ENCODE assay signal across 16 mouse cellular contexts in the genomic region with DNA sequence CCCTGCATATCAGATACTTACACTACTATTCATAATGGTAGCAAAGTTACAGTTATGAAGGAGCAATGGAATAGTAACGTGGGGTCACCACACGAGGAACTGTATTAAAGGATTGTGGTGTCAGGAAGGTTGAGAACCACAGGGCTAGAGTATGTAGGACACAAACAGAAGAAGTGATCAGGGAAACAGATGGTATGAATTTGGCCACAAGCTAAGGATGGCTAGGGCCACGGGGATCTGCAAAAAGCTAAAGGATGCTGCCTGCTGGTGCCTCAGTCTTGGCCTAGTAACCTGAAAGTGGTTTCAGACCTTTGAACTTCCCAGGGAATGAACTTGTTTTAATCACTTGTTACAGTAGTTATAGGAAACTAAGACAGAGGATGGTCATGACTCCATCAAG.
A peak's percentile ranks its signal among the peaks of the same experiment; 100 is the strongest.
DNase-seq lines count a peak whose midpoint lies in the region; ATAC-seq and TF ChIP-seq lines count a peak whose summit lies in the region.
"Had no signal": no experiment of that assay in that cellular context is flagged by ENCODE, and none has a peak within 500 bp of the region (broad histone marks: within the 10 kb centered on the region; RNA-seq: fewer than 3 reads in every experiment).

No protein-coding gene starts in this region.

- no peak overlapping the region for H3K4me2 ChIP-seq in midbrain, embryonic 11.5 days
- H3K4me2 ChIP-seq in midbrain, postnatal 0 days (ENCODE audit: low read depth, low read length, poor library complexity, severe bottlenecking), result no peak overlapping the region
- H3K4me2 ChIP-seq: embryonic facial prominence, embryonic 12.5 days; forebrain, embryonic 13.5 days; forebrain, embryonic 15.5 days had no signal

- TF ChIP-seq CTCF in midbrain, postnatal 0 days (IDR thresholded peaks at IDR 0.05), result no peak

- H3K27me3 ChIP-seq in midbrain, embryonic 11.5 days (ENCODE audit: control insufficient read depth, insufficient read depth, low read length), result no peaks in the 10 kb centered on the region
- no peaks in the 10 kb centered on the region for H3K27me3 ChIP-seq in midbrain, postnatal 0 days (ENCODE audit: insufficient read depth, low read length)
- H3K27me3 ChIP-seq: embryonic facial prominence, embryonic 12.5 days; forebrain, embryonic 13.5 days; forebrain, embryonic 15.5 days had no signal

- no peak overlapping the region for H3K4me3 ChIP-seq in midbrain, embryonic 11.5 days (ENCODE audit: low read depth, low read length)
- H3K4me3 ChIP-seq in midbrain, postnatal 0 days (ENCODE audit: low read depth, low read length), result no peak overlapping the region
- H3K4me3 ChIP-seq: embryonic facial prominence, embryonic 10.5 days; embryonic facial prominence, embryonic 12.5 days; forebrain, embryonic 13.5 days; forebrain, embryonic 15.5 days had no signal

- no peak overlapping the region for H3K27ac ChIP-seq in midbrain, embryonic 11.5 days (ENCODE audit: low read depth, low read length)
- no peak overlapping the region for H3K27ac ChIP-seq in midbrain, postnatal 0 days (ENCODE audit: low read depth, low read length)
- H3K27ac ChIP-seq: embryonic facial prominence, embryonic 10.5 days; embryonic facial prominence, embryonic 12.5 days; forebrain, embryonic 13.5 days; forebrain, embryonic 15.5 days had no signal

- DNase-seq in cerebellum, adult 18-20 months, result peak; percentile 27 to 39
- DNase-seq in cerebellum, postnatal 36 days, result no peak
- peak; percentile 45 for DNase-seq in midbrain, embryonic 11.5 days (ENCODE audit: low spot score, missing footprints)
- DNase-seq in midbrain, postnatal 0 days (ENCODE audit: low spot score), result no peak
- DNase-seq in spleen, postnatal 36 days (ENCODE audit: low spot score in 2 of 2), result no peak
- DNase-seq: adrenal gland, adult 2 months; adrenal gland, postnatal 10 days; adrenal gland, postnatal 25 days; cerebellum, adult 11-12 months; cerebellum, adult 9-11 months; cerebellum, postnatal 14 days; forebrain, postnatal 0 days had no signal

- no peaks in the 10 kb centered on the region for H3K9me3 ChIP-seq in midbrain, embryonic 11.5 days (ENCODE audit: control insufficient read depth, low read length)
- H3K9me3 ChIP-seq in midbrain, postnatal 0 days (ENCODE audit: low read length), result no peaks in the 10 kb centered on the region
- H3K9me3 ChIP-seq: embryonic facial prominence, embryonic 10.5 days; embryonic facial prominence, embryonic 12.5 days; forebrain, embryonic 13.5 days; forebrain, embryonic 15.5 days had no signal

- no peaks in the 10 kb centered on the region for H3K36me3 ChIP-seq in midbrain, embryonic 11.5 days (ENCODE audit: control insufficient read depth, insufficient read depth, low read length)
- no peaks in the 10 kb centered on the region for H3K36me3 ChIP-seq in midbrain, postnatal 0 days (ENCODE audit: insufficient read depth, low read length)
- H3K36me3 ChIP-seq: embryonic facial prominence, embryonic 10.5 days; embryonic facial prominence, embryonic 12.5 days; forebrain, embryonic 15.5 days had no signal

- no peak overlapping the region for H3K9ac ChIP-seq in midbrain, embryonic 11.5 days (ENCODE audit: low read length)
- no peak overlapping the region for H3K9ac ChIP-seq in midbrain, postnatal 0 days (replicated peaks; ENCODE audit: low read length, poor library complexity, severe bottlenecking)
- H3K9ac ChIP-seq: embryonic facial prominence, embryonic 12.5 days; forebrain, embryonic 13.5 days; forebrain, embryonic 15.5 days; forebrain, postnatal 0 days had no signal

- 80% methylated on average over 3 of the region's 3 CpGs for WGBS in midbrain, embryonic 11.5 days
- WGBS in midbrain, postnatal 0 days, result 83% methylated on average over 3 of the region's 3 CpGs

- ATAC-seq in midbrain, embryonic 11.5 days (ENCODE audit: low FRiP score), result no peak
- no peak for ATAC-seq in midbrain, postnatal 0 days (ENCODE audit: low FRiP score)
- ATAC-seq: forebrain, embryonic 13.5 days; forebrain, embryonic 15.5 days; forebrain, postnatal 0 days had no signal

- no peaks in the 10 kb centered on the region for H3K4me1 ChIP-seq in midbrain, embryonic 11.5 days (ENCODE audit: control insufficient read depth, insufficient read depth, low read length)
- no peaks in the 10 kb centered on the region for H3K4me1 ChIP-seq in midbrain, postnatal 0 days (ENCODE audit: insufficient read depth, low read length)
- H3K4me1 ChIP-seq: embryonic facial prominence, embryonic 12.5 days; forebrain, embryonic 13.5 days; forebrain, embryonic 15.5 days had no signal

Comparison
In these comparisons a context has a peak if more than half of its experiments do, and no peak if none do; other contexts are left out.
1. DNase-seq: peak in cerebellum, adult 18-20 months (2 of 2) and midbrain, embryonic 11.5 days (single experiment); none in cerebellum, postnatal 36 days (0 of 2), midbrain, postnatal 0 days (single experiment) and spleen, postnatal 36 days (0 of 2).